Mouse (Mus musculus): ENCODE data around the gene Emilin1.

DNA sequence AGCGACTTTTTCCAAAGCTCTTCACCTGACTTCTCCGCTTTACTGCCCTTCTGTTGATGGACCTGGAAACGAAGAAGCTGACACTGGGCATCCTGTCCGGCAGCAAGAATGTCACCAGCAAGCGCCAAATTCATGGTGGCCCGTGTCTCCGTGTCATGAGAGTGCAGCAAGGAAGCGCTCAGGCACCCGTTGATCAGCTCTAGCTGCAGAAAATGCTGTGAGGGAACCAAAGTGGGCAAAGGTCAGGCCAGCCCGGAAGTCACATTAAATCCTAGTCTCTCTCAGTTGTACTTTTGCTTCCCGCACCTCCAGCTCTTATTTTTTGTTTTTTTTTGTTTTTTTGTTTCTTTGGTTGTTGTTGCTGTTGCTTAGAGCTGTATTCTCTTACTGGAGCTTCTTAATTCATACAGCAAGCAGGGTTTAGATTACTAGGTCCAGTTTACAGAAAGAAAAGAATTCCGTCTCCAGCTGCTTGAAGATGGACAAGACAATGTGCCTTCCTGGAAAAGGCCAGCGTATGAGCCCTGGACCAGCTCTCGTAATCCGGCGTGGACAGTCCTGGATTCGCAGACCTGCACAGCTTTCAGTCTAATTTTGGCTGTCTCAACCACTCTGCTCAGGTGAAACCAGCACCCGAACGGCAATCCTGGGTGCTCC lies 46.1 kb downstream of the Emilin1 start:
- TF ChIP-seq POLR2A (IDR thresholded peaks at IDR 0.05; ENCODE audit: low read depth, low read length) (no peak), CTCF (IDR thresholded peaks at IDR 0.05; ENCODE audit: extremely low read depth, insufficient read depth, insufficient read length, insufficient replicate concordance) (no peak)
